Mouse (Mus musculus) Patski (cell line): ENCODE results near the gene Spen. TPM values are rescaled to one million over a fixed set of nuclear protein-coding genes. Genes with fewer than 3 reads are reported as not detected.
"Not testable (repeated sequence)": the region's sequence is repeated elsewhere in the genome, so short reads cannot be mapped to it uniquely, and the experiment has no call there.

ENCODE experiments used
- ATAC-seq: fragments of 100-300 bp; one replicate; pipeline ENCODE4 v1.8.0; 2021
- CTCF ChIA-PET: fragments of 350-600 bp; sonication (Branson Sonifier 250); formaldehyde crosslinking; loops from one replicate; lab custom pipeline; 2022; ENCODE audit warnings: inconsistent platforms; lab: Charles Lee
- POLR2A ChIA-PET: fragments of 350-600 bp; sonication (Branson Sonifier 250); formaldehyde crosslinking; loops from one replicate; lab custom pipeline; 2022; ENCODE audit warnings: antibody characterized with exemption, inconsistent platforms; lab: Charles Lee
- DNase-seq: peaks from one replicate; pipeline ENCODE4 v3.0.0-alpha.2; 2011; ENCODE audit warnings: low read depth, low spot score
- H3K27me3 ChIP-seq: fragments of 371-371 bp; one replicate; pipeline ENCODE4 v1.5.1; 2021
- CTCF ChIP-seq: fragments of 100-300 bp; IDR thresholded peaks from one replicate; pipeline ENCODE4 v1.5.1; 2021
- in situ Hi-C: fragments of 300-500 bp; cut with MboI; formaldehyde crosslinking; loops from 3 replicates; pipeline ENCODE4 v1.11.1; 2018; ENCODE audit warnings: low pct_unique_long_range_greater_than_20kb, mixed read lengths
- polyA plus RNA-seq: library from polyadenylated mRNA; unstranded; gene quantifications from one replicate; pipeline ENCODE4 v1.2.3, GENCODE M21; 2021

The Spen gene
- polyA plus RNA-seq, 1 experiment from 2014 or later: 31.8 TPM

- H3K27me3 ChIP-seq: no peaks in the 10 kb centered on the region
- ChIA-PET CTCF (interaction anchor here (1.1 to 1.6 kb wide), 2 partner anchors 13 to 60 kb away, joined by 3 to 4 read pairs; no protein-coding TSS in a partner anchor), POLR2A (interaction anchor here (1.1 to 1.2 kb wide), 3 partner anchors 9 to 128 kb away, joined by 3 to 5 read pairs (median 5); no protein-coding TSS in a partner anchor)
- DNase-seq (no peak), ATAC-seq (no peak)
- in situ Hi-C loops: loop anchor here (5.0 to 25.0 kb wide), 2 partner anchors 73 to 273 kb away; no protein-coding TSS in a partner anchor
- TF ChIP-seq CTCF: peak; percentile 79
Measured at GRCm38 (mm10) chr4:141559898-141560263, 21.5 kb upstream of the Spen start.

DNA sequence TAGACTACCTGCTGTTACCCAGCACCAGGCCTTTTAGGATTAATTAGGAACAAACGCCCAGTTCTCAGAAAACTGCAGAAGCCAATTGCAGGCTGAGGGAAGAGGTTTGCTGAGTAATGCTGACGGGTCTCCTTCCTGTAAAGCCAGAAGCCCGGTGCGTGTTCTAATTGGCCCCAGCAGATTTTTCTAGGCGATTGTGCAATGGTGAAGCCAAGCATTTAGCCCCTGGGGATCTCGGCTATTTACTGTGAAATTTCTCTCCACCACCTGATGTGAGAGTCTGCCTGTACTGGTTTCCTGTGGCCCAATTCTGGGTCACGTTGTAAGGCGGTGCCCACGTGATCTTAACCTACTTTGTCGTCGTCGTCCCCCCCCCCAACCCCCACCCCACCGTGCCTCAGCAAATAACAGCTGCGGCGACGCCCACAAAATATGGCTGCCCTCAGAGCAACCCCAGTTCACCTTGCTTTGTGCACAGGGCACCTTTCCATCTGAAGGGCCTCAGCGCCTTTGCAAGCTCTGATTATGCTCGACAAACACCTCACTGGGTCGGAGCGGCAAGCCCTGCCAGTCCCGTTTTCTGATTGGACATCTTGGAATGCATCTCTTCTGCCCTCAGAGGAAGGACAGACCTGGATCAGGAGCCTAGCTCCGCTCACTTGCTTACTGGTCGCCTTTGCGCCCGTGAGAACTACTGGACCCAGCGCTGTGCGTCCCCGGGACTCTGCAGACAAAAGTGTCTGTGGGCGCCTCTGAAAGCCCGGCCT, 20.9 kb upstream of the Spen start:
- in situ Hi-C loops: loop anchor here (5.0 to 25.0 kb wide), 2 partner anchors 72 to 272 kb away; no protein-coding TSS in a partner anchor
- CTCF ChIA-PET: interaction anchor here (1.6 kb wide), 1 partner anchor 14 kb away, joined by 4 read pairs; no protein-coding TSS in a partner anchor
- peak; percentile 79 for ATAC-seq
- no peak for TF ChIP-seq CTCF
- POLR2A ChIA-PET: interaction anchor here (1.1 to 1.2 kb wide), 2 partner anchors 10 to 13 kb away, joined by 3 to 5 read pairs; no protein-coding TSS in a partner anchor
- H3K27me3 ChIP-seq: no peaks in the 10 kb centered on the region
- peak; percentile 94 for DNase-seq

- TF ChIP-seq CTCF: no peak
- ChIA-PET CTCF (no interaction called here), POLR2A (no interaction called here)
- ATAC-seq (no peak), DNase-seq (no peak)
- in situ Hi-C loops: loop anchor here (5.0 to 25.0 kb wide), 2 partner anchors 71 to 271 kb away; no protein-coding TSS in a partner anchor
- no peaks in the 10 kb centered on the region for H3K27me3 ChIP-seq
Measured at GRCm38 (mm10) chr4:141558658-141559057, 20.3 kb upstream of the Spen start.

GRCm38 (mm10) chr4:141556163-141556562, 17.8 kb upstream of the Spen start:
- ChIA-PET CTCF (interaction anchor here (3.2 kb wide), 1 partner anchor 9 kb away, joined by 14 read pairs; no protein-coding TSS in a partner anchor), POLR2A (interaction anchor here (2.2 kb wide), 1 partner anchor 10 kb away, joined by 7 read pairs; no protein-coding TSS in a partner anchor)
- not testable (repeated sequence) for ATAC-seq, DNase-seq, H3K27me3 ChIP-seq
- in situ Hi-C loops: loop anchor here (5.0 to 25.0 kb wide), 2 partner anchors 69 to 269 kb away; no protein-coding TSS in a partner anchor

- H3K27me3 ChIP-seq, POLR2A ChIA-PET, DNase-seq, ATAC-seq: not testable (repeated sequence)
- CTCF ChIA-PET: interaction anchor here (3.2 kb wide), 1 partner anchor 7 kb away, joined by 14 read pairs; no protein-coding TSS in a partner anchor
- in situ Hi-C loops: loop anchor here (25.0 kb wide), 1 partner anchor 267 kb away; no protein-coding TSS in a partner anchor
Measured at GRCm38 (mm10) chr4:141554255-141554865, 16.0 kb upstream of the Spen start.

- in situ Hi-C loops: loop anchor here (25.0 kb wide), 1 partner anchor 265 kb away; no protein-coding TSS in a partner anchor
- CTCF ChIA-PET: no interaction called here
- no peak for DNase-seq
- no peaks in the 10 kb centered on the region for H3K27me3 ChIP-seq
- TF ChIP-seq CTCF: no peak
- POLR2A ChIA-PET: no interaction called here
- no peak for ATAC-seq
Measured at GRCm38 (mm10) chr4:141552484-141552883, 14.1 kb upstream of the Spen start.

DNA sequence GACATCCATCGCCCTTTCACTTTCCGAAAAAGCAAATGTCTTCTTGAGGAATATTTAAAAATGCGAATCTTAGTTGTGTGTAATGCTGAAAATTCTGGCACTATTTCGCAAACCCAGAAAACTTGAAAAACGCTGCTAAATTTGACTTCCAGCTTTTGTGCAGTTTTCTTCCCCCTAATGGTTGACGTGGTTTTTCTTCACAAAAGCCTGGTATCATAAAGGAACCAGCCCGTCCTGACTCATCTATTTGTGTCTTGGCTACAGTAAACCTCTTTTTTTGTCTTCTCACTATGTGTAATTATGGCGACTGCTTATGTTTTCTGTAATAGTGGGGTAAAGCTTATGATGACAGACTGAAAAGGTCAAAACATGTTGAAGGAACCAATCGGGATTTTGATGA, 8.9 kb upstream of the Spen start:
- no peaks in the 10 kb centered on the region for H3K27me3 ChIP-seq
- in situ Hi-C loops: no loop called here
- ChIA-PET CTCF (interaction anchor here (0.8 to 3.4 kb wide), 4 partner anchors 9 to 29 kb away, joined by 3 to 14 read pairs (median 4); partner anchors contain the start of gene Spen), POLR2A (interaction anchor here (0.5 to 1.8 kb wide), 4 partner anchors 9 to 25 kb away, joined by 3 to 7 read pairs (median 4); no protein-coding TSS in a partner anchor)
- ATAC-seq (no peak), DNase-seq (no peak)
- no peak for TF ChIP-seq CTCF

DNA sequence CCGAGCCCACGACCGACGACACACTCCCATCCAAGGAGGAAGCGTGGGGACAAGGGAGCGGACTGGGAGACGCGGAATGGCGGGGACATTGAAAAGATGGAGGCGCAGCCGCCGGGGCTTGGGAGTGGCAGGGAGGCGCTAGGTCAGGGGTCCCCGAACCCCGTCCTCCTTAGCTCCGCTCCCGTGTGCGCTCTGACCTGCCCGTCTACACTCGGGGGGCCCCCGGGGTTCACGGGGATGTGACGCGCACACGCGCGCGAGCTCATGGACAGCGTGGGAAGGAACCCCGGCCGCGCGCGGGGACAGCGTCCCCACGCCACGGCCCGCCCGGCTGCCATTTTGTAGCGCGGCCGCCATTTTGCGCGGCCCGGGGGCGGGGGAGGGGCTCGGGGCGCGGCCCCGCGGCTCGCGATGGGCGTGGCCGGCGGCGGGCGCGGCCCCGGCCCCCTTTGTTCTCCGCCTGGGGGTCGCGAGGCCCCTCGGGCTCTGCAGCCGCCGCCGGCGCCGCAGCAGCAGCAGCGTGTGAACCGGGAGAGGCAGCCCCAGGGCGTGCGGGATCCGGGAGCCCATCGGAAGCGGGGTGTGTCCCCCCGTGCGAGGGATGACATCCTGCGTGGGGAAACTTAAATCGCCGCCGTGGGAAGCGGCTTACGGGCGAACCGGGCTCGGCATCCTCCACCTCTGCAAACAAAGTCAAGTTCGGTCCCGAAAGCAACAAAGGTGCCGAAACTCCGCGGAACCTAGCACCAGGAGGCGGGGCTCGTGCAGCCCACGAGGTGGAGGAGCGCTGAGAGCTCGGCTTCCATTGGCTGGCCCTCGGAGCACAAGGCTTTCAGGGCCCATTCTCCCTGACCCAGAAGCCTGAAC, 8.2 kb upstream of the Spen start:
- CTCF ChIA-PET: interaction anchor here (0.8 to 3.4 kb wide), 3 partner anchors 8 to 27 kb away, joined by 3 to 14 read pairs (median 4); partner anchors contain the start of gene Spen
- H3K27me3 ChIP-seq: no peaks in the 10 kb centered on the region
- in situ Hi-C loops: no loop called here
- no peak for TF ChIP-seq CTCF
- no peak for DNase-seq
- POLR2A ChIA-PET: interaction anchor here (0.5 to 1.8 kb wide), 7 partner anchors 9 to 92 kb away, joined by 3 to 7 read pairs (median 3); no protein-coding TSS in a partner anchor
- peak; percentile 68 for ATAC-seq

- ChIA-PET POLR2A (interaction anchor here (0.6 to 1.8 kb wide), 6 partner anchors 8 to 91 kb away, joined by 3 to 7 read pairs (median 3); no protein-coding TSS in a partner anchor), CTCF (interaction anchor here (3.4 kb wide), 1 partner anchor 10 kb away, joined by 14 read pairs; no protein-coding TSS in a partner anchor)
- ATAC-seq: peak; percentile 57
- H3K27me3 ChIP-seq: no peaks in the 10 kb centered on the region
- peak; percentile 90 for DNase-seq
- in situ Hi-C loops: no loop called here
- no peak for TF ChIP-seq CTCF
Measured at GRCm38 (mm10) chr4:141545743-141546333, 7.4 kb upstream of the Spen start.
